Mouse (Mus musculus): ENCODE results near the gene Slc35e2. TPM values are rescaled to one million over a fixed set of nuclear protein-coding genes. Genes with fewer than 3 reads are reported as not detected.
"Not testable (repeated sequence)": the region's sequence is repeated elsewhere in the genome, so short reads cannot be mapped to it uniquely, and the experiment has no call there.

Gene Slc35e2
- polyA plus RNA-seq, 1 experiment from 2014 or later: 8.5 TPM

DNA sequence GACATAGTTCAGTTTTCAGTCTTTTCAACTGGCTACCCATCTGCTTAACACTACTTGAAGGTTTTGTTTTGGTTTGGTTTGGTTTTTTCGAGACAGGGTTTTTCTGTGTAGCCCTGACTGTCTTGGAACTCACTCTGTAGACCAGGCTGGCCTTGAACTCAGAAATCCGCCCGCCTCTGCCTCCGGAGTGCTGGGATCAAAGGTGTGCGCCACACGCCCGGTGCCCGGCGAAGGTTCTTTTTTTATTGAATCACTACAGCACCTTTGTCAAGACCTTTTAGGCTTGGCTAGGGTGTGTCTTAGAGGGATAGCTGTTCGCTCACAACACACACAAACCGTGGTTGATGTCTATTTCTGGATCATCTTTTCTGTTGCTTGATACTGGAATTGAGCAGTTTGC is 30.9 kb upstream of the Slc35e2 start:
- H3K27ac ChIP-seq (replicated peaks in 1 of 2; ENCODE audit: control insufficient read depth in 1 of 2, insufficient read depth in 1 of 2, low read depth in 2 of 2, low read length in 2 of 2); H3K36me3 ChIP-seq (ENCODE audit: control insufficient read depth, insufficient read depth, low read length); H3K9ac ChIP-seq (ENCODE audit: low read length); H3K4me3 ChIP-seq (ENCODE audit: control insufficient read depth in 1 of 2, insufficient read depth in 1 of 2, low read depth in 1 of 2, low read length in 2 of 2); H3K27me3 ChIP-seq (ENCODE audit: control insufficient read depth, insufficient read depth, low read length); H3K4me2 ChIP-seq (ENCODE audit: low read length); H3K9me3 ChIP-seq (ENCODE audit: control insufficient read depth, low read length); ATAC-seq (ENCODE audit: insufficient number of reproducible peaks, insufficient read depth, low FRiP score, low read depth): not testable (repeated sequence)
- peaks cover 0 to 10% of the 10 kb centered on the region in 2 experiments; a peak in 1 of 4 replicates for H3K4me1 ChIP-seq (ENCODE audit: control insufficient read depth in 2 of 2, insufficient read depth in 2 of 2, low read length in 2 of 2)
- 90% methylated on average over 11 of the region's 11 CpGs for WGBS

DNA sequence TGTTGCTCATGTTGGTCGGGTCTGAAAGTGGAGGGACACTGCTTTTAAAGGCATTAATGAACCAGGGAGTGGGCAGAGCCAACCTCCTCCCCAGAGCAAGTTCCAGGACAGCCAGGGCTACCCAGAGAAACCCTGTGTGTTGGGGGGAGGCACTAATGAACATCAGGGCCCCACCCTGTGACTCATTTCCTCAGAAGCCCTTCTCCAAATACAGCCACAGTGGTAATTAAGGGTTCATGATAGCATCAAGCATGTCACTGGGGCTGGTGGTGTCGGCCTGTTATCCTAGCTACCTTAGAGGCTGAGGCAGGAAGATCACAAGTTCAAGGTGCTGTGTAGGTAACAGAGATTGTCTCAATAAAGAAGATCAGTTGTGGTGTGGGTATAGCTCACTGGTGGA is 29.8 kb upstream of the Slc35e2 start:
- 75% methylated on average over 2 of the region's 2 CpGs for WGBS
- no peak for ATAC-seq (ENCODE audit: insufficient number of reproducible peaks, insufficient read depth, low FRiP score, low read depth)
- peaks cover 0 to 5% of the 10 kb centered on the region in 2 experiments; a peak in 1 of 4 replicates for H3K4me1 ChIP-seq (ENCODE audit: control insufficient read depth in 2 of 2, insufficient read depth in 2 of 2, low read length in 2 of 2)
- no peaks in the 10 kb centered on the region for H3K9me3 ChIP-seq (ENCODE audit: control insufficient read depth, low read length)
- H3K27ac ChIP-seq (replicated peaks in 1 of 2; ENCODE audit: control insufficient read depth in 1 of 2, insufficient read depth in 1 of 2, low read depth in 2 of 2, low read length in 2 of 2): no peak overlapping the region
- 0 out of 2 replicates have a peak, but pooled peaks cover 8% of the 10 kb centered on the region for H3K36me3 ChIP-seq (ENCODE audit: control insufficient read depth, insufficient read depth, low read length)
- no peaks in the 10 kb centered on the region for H3K27me3 ChIP-seq (ENCODE audit: control insufficient read depth, insufficient read depth, low read length)
- no peak overlapping the region for H3K4me2 ChIP-seq (ENCODE audit: low read length)
- no peak overlapping the region for H3K4me3 ChIP-seq (ENCODE audit: control insufficient read depth in 1 of 2, insufficient read depth in 1 of 2, low read depth in 1 of 2, low read length in 2 of 2)
- no peak overlapping the region for H3K9ac ChIP-seq (ENCODE audit: low read length)

DNA sequence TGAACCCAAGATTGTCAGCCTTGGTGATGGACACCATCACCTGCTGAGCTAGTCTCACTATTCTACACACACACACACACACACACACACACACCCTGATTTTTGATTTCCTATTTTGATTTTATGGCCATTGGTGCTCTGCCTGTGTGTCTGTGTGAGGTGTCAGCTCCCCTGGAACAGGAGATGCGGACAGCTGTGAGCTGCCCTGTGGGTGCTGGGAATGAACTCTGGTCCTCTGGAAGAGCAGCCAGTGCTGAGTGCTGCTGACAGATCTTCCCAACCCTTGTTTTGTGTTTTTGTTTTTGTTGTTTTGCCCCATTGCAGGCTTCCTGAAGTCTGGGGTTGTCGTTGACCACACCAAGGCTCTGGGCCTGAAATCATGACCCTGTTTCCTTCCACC is 28.1 kb upstream of the Slc35e2 start:
- 83% methylated on average over 2 of the region's 2 CpGs for WGBS
- Histone ChIP-seq H3K9ac (ENCODE audit: low read length) (no peak overlapping the region), H3K4me2 (ENCODE audit: low read length) (no peak overlapping the region), H3K27me3 (ENCODE audit: control insufficient read depth, insufficient read depth, low read length) (no peaks in the 10 kb centered on the region), H3K36me3 (ENCODE audit: control insufficient read depth, insufficient read depth, low read length) (peaks cover 19% of the 10 kb centered on the region), H3K4me1 (ENCODE audit: control insufficient read depth in 2 of 2, insufficient read depth in 2 of 2, low read length in 2 of 2) (0 out of 4 replicates have a peak, but pooled peaks cover 0 to 3% of the 10 kb centered on the region in 2 experiments), H3K4me3 (ENCODE audit: control insufficient read depth in 1 of 2, insufficient read depth in 1 of 2, low read depth in 1 of 2, low read length in 2 of 2) (no peak overlapping the region), H3K27ac (replicated peaks in 1 of 2; ENCODE audit: control insufficient read depth in 1 of 2, insufficient read depth in 1 of 2, low read depth in 2 of 2, low read length in 2 of 2) (no peak overlapping the region), H3K9me3 (ENCODE audit: control insufficient read depth, low read length) (no peaks in the 10 kb centered on the region)
- no peak for ATAC-seq (ENCODE audit: insufficient number of reproducible peaks, insufficient read depth, low FRiP score, low read depth)

DNA sequence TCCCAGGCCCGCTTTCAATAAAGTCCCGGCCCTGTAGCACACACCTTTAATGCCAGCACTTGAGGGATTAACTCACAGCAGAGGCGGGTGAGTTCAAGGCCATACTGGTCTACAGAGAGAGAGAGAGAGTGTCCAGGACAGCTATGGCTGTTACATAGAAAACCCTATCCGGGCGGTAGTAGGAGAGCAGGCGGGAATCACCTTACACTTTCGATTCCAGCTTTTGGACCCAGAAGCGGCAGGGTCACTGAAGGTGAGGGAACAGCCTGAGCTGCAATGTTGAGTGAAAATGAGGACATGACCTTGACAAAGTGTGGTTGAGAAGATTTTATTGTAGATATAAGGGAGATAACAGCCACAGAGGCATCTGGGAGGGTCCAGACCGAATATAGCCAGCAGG is 27.3 kb upstream of the Slc35e2 start:
- no peak for ATAC-seq (ENCODE audit: insufficient number of reproducible peaks, insufficient read depth, low FRiP score, low read depth)
- WGBS: 92% methylated on average over 9 of the region's 9 CpGs
- Histone ChIP-seq H3K27ac (replicated peaks in 1 of 2; ENCODE audit: control insufficient read depth in 1 of 2, insufficient read depth in 1 of 2, low read depth in 2 of 2, low read length in 2 of 2) (no peak overlapping the region), H3K27me3 (ENCODE audit: control insufficient read depth, insufficient read depth, low read length) (no peaks in the 10 kb centered on the region), H3K9me3 (ENCODE audit: control insufficient read depth, low read length) (no peaks in the 10 kb centered on the region), H3K36me3 (ENCODE audit: control insufficient read depth, insufficient read depth, low read length) (peaks cover 26% of the 10 kb centered on the region), H3K4me1 (ENCODE audit: control insufficient read depth in 2 of 2, insufficient read depth in 2 of 2, low read length in 2 of 2) (no peaks in the 10 kb centered on the region), H3K4me3 (ENCODE audit: control insufficient read depth in 1 of 2, insufficient read depth in 1 of 2, low read depth in 1 of 2, low read length in 2 of 2) (no peak overlapping the region), H3K4me2 (ENCODE audit: low read length) (no peak overlapping the region), H3K9ac (ENCODE audit: low read length) (no peak overlapping the region)

DNA sequence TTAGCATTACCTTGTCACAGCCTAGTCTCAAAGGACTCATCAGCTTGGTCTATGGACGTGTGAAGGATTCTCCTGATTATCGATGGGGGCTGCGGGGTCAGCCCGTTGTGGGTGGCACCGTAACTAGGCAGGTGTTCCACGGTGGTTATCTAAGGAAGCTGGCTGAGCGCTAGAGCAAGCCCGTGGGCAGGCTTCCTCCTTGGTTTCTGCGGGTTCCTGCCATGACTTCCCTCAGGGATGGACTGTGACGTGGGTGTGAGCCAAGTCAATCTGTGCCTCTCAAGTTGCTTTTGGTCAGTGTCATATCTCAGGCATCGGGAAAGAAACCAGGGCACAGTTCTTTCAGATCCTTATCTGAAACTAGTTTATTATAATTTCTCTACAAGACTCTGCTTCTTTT is 26.3 kb upstream of the Slc35e2 start:
- 75% methylated on average over 11 of the region's 11 CpGs for WGBS

DNA sequence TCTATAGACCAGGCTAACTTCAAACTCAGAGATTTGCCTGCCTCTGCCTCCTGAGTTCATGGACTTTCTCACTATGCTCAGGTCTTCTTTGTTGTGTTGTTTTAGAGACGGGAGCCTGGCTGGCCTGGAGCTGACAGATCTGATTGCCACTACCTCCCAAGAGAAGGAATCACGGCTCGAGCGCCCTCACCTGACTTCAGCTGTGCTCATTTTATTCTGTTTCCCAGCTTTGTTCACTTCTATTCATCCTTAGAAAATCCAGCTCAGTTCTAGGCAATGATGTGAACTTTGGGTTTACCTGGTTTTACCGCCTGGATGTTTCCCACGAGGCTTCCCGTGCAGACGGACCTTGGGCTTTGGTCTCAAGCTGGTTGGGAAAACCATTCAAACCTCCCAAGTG is 25.7 kb upstream of the Slc35e2 start:
- no peaks in the 10 kb centered on the region for H3K27me3 ChIP-seq (ENCODE audit: control insufficient read depth, insufficient read depth, low read length)
- no peak for ATAC-seq (ENCODE audit: insufficient number of reproducible peaks, insufficient read depth, low FRiP score, low read depth)
- no peak overlapping the region for H3K27ac ChIP-seq (replicated peaks in 1 of 2; ENCODE audit: control insufficient read depth in 1 of 2, insufficient read depth in 1 of 2, low read depth in 2 of 2, low read length in 2 of 2)
- H3K36me3 ChIP-seq (ENCODE audit: control insufficient read depth, insufficient read depth, low read length): peaks cover 40% of the 10 kb centered on the region
- no peak overlapping the region for H3K9ac ChIP-seq (ENCODE audit: low read length)
- H3K4me2 ChIP-seq (ENCODE audit: low read length): no peak overlapping the region
- 86% methylated on average over 8 of the region's 8 CpGs for WGBS
- H3K9me3 ChIP-seq (ENCODE audit: control insufficient read depth, low read length): no peaks in the 10 kb centered on the region
- H3K4me3 ChIP-seq (ENCODE audit: control insufficient read depth in 1 of 2, insufficient read depth in 1 of 2, low read depth in 1 of 2, low read length in 2 of 2): no peak overlapping the region
- no peaks in the 10 kb centered on the region for H3K4me1 ChIP-seq (ENCODE audit: control insufficient read depth in 2 of 2, insufficient read depth in 2 of 2, low read length in 2 of 2)

More for the DNA sequence above, 26.3 kb upstream of the Slc35e2 start:
- no peaks in the 10 kb centered on the region for H3K9me3 ChIP-seq (ENCODE audit: control insufficient read depth, low read length)
- no peak overlapping the region for H3K27ac ChIP-seq (replicated peaks in 1 of 2; ENCODE audit: control insufficient read depth in 1 of 2, insufficient read depth in 1 of 2, low read depth in 2 of 2, low read length in 2 of 2)
- H3K27me3 ChIP-seq (ENCODE audit: control insufficient read depth, insufficient read depth, low read length): no peaks in the 10 kb centered on the region
- peaks cover 37% of the 10 kb centered on the region for H3K36me3 ChIP-seq (ENCODE audit: control insufficient read depth, insufficient read depth, low read length)
- no peak overlapping the region for H3K9ac ChIP-seq (ENCODE audit: low read length)
- no peak overlapping the region for H3K4me3 ChIP-seq (ENCODE audit: control insufficient read depth in 1 of 2, insufficient read depth in 1 of 2, low read depth in 1 of 2, low read length in 2 of 2)
- H3K4me2 ChIP-seq (ENCODE audit: low read length): no peak overlapping the region
- H3K4me1 ChIP-seq (ENCODE audit: control insufficient read depth in 2 of 2, insufficient read depth in 2 of 2, low read length in 2 of 2): no peaks in the 10 kb centered on the region
- no peak for ATAC-seq (ENCODE audit: insufficient number of reproducible peaks, insufficient read depth, low FRiP score, low read depth)

DNA sequence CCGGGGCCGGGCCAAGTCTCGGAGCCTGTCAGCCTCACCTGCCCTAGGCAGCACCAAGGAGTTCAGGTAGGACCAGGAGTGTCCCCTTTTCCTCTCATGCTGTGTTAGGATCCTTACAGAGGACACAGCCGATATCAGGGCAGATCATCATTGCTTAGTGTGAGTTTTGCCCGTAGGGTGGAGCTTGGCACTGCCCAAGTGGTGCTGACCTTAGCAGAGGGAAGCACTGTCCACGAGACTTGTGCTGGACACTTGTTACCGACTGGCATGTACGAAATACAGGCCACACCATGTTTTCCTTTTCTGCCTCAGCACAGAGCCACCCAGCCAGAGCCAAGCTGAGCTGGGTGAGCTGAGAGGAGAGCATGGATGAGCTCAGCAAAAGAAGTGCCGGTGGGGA is 24.1 kb upstream of the Slc35e2 start:
- ATAC-seq (ENCODE audit: insufficient number of reproducible peaks, insufficient read depth, low FRiP score, low read depth): no peak

DNA sequence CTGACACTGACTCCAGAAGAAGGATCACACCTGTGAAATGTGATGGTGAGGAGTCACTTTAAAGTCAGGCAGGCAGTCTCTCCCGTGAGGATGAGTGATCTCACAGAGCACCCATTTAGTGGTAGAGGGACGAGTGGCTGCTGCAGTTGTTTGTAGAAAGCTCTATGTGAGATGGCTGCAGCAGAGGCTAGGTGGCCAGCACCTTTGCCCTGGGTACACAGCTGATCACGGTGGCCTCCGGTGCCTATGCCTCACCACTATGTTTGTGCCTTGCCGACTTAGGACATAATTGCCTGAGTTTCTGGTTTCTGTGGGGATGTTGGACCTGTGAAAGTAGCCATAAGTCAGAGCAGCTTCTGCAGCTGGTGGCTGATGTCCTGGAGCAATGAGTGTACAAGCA is 23.5 kb upstream of the Slc35e2 start:
- Histone ChIP-seq H3K9ac (ENCODE audit: low read length) (no peak overlapping the region), H3K36me3 (ENCODE audit: control insufficient read depth, insufficient read depth, low read length) (peaks cover 51% of the 10 kb centered on the region), H3K4me2 (ENCODE audit: low read length) (no peak overlapping the region), H3K9me3 (ENCODE audit: control insufficient read depth, low read length) (no peaks in the 10 kb centered on the region), H3K4me1 (ENCODE audit: control insufficient read depth in 2 of 2, insufficient read depth in 2 of 2, low read length in 2 of 2) (no peaks in the 10 kb centered on the region), H3K27ac (replicated peaks in 1 of 2; ENCODE audit: control insufficient read depth in 1 of 2, insufficient read depth in 1 of 2, low read depth in 2 of 2, low read length in 2 of 2) (no peak overlapping the region), H3K27me3 (ENCODE audit: control insufficient read depth, insufficient read depth, low read length) (no peaks in the 10 kb centered on the region), H3K4me3 (ENCODE audit: control insufficient read depth in 1 of 2, insufficient read depth in 1 of 2, low read depth in 1 of 2, low read length in 2 of 2) (no peak overlapping the region)
- ATAC-seq (ENCODE audit: insufficient number of reproducible peaks, insufficient read depth, low FRiP score, low read depth): no peak
- WGBS: 87% methylated on average over 5 of the region's 5 CpGs

More for the DNA sequence above, 24.1 kb upstream of the Slc35e2 start:
- Histone ChIP-seq H3K36me3 (ENCODE audit: control insufficient read depth, insufficient read depth, low read length) (peaks cover 45% of the 10 kb centered on the region), H3K4me3 (ENCODE audit: control insufficient read depth in 1 of 2, insufficient read depth in 1 of 2, low read depth in 1 of 2, low read length in 2 of 2) (no peak overlapping the region), H3K27ac (replicated peaks in 1 of 2; ENCODE audit: control insufficient read depth in 1 of 2, insufficient read depth in 1 of 2, low read depth in 2 of 2, low read length in 2 of 2) (no peak overlapping the region), H3K9ac (ENCODE audit: low read length) (no peak overlapping the region), H3K4me2 (ENCODE audit: low read length) (no peak overlapping the region), H3K9me3 (ENCODE audit: control insufficient read depth, low read length) (no peaks in the 10 kb centered on the region), H3K27me3 (ENCODE audit: control insufficient read depth, insufficient read depth, low read length) (no peaks in the 10 kb centered on the region), H3K4me1 (ENCODE audit: control insufficient read depth in 2 of 2, insufficient read depth in 2 of 2, low read length in 2 of 2) (no peaks in the 10 kb centered on the region)
- WGBS: 87% methylated on average over 9 of the region's 9 CpGs

Data from heart, embryonic 14.5 days (tissue).